Comparison of ENCODE assay signal across 8 mouse cellular contexts in genomic region chr13:44733373-44734111, GRCm38 (mm10). TPM values are rescaled to one million over a fixed set of nuclear protein-coding genes. Genes with fewer than 3 reads are reported as not detected.
DNase-seq lines count a peak whose midpoint lies in the region; ATAC-seq lines count a peak whose summit lies in the region.

No protein-coding gene starts in this region.

- no peaks in the 10 kb centered on the region for H3K36me3 ChIP-seq in hindbrain, embryonic 10.5 days

- H3K27ac ChIP-seq in hindbrain, embryonic 10.5 days = peak overlapping the region; percentile 100

- WGBS in hindbrain, embryonic 10.5 days = under 1% methylated on average over 67 of the region's 71 CpGs

- peak; percentile 84 for DNase-seq in Muller cell, postnatal 12 days (ENCODE audit: inconsistent ontology term)
- peak; percentile 80 for DNase-seq in cerebellum, adult 9-10 months
- peak; percentile 86 for DNase-seq in hindbrain, embryonic 10.5 days (ENCODE audit: low spot score)
- DNase-seq in layer of hippocampus, postnatal 25 days (ENCODE audit: extremely low spot score in 1 of 2, low spot score in 1 of 2) = peak; percentile 56 to 76
- peak; percentile 90 for DNase-seq in lung, postnatal 25 days (ENCODE audit: low spot score)
- peak; percentile 51 for DNase-seq in retina, adult 2 months (ENCODE audit: low read depth, low spot score)
- peak; percentile 90 to 94 for DNase-seq in thymus, postnatal 36 days

- H3K27me3 ChIP-seq in hindbrain, embryonic 10.5 days (ENCODE audit: insufficient read depth, poor library complexity, severe bottlenecking) = peaks cover 2% of the 10 kb centered on the region; the same call in 1 of the 2 replicates

- peak; percentile 24; the same call in 1 of the 2 replicates for ATAC-seq in frontal cortex, adult (ENCODE audit: low TSS enrichment)

- peaks cover 48% of the 10 kb centered on the region for H3K4me1 ChIP-seq in hindbrain, embryonic 10.5 days (replicated peaks)

- H3K4me3 ChIP-seq in hindbrain, embryonic 10.5 days = peak overlapping the region; percentile 71

- no peaks in the 10 kb centered on the region for H3K9me3 ChIP-seq in hindbrain, embryonic 10.5 days

RNA-seq across cellular contexts. Expression of gene Jarid2, which starts 4.3 kb away (rescaled TPM):
- 54.9 and 64.4 TPM in 2 replicates for polyA plus RNA-seq in hindbrain, embryonic 10.5 days (2016; fragmentation: Nextera tagmentation; extraction: Ambion mirVana)
- total RNA-seq in layer of hippocampus, postnatal 25 days (2021) = 10 to 100 TPM; 25.7 to 35.3 TPM

Comparison
In these comparisons a context has a peak if more than half of its experiments do, and no peak if none do; other contexts are left out.
1. Peak in every context shown above with its lines: DNase-seq, ATAC-seq, H3K4me3 ChIP-seq and H3K27ac ChIP-seq.